9 mouse cellular contexts compared by ENCODE assay signal in genomic region chr9:54787760-54788159, GRCm38 (mm10). TPM values are rescaled to one million over a fixed set of nuclear protein-coding genes. Genes with fewer than 3 reads are reported as not detected.
DNase-seq lines count a peak whose midpoint lies in the region; ATAC-seq lines count a peak whose summit lies in the region.
"Had no signal": no experiment of that assay in that cellular context is flagged by ENCODE, and none has a peak within 500 bp of the region (broad histone marks: within the 10 kb centered on the region; RNA-seq: fewer than 3 reads in every experiment).

No protein-coding gene starts in this region.

- H3K4me1 ChIP-seq in neural tube, embryonic 13.5 days (replicated peaks) = peaks cover 14% of the 10 kb centered on the region; the same call in 1 of the 2 replicates
- peaks cover 7% of the 10 kb centered on the region for H3K4me1 ChIP-seq in hindbrain, embryonic 15.5 days (replicated peaks)
- H3K4me1 ChIP-seq in stomach, embryonic 14.5 days (ENCODE audit: control insufficient read depth, insufficient read depth, low read length) = peaks cover 25% of the 10 kb centered on the region; the same call in 1 of the 2 replicates

- DNase-seq in cerebellum, postnatal 10 days = peak; percentile 70 to 78
- no peak for DNase-seq in cerebellum, adult 11 months
- DNase-seq in neural tube, embryonic 10.5 days (ENCODE audit: extremely low spot score, low spot score) = no peak
- DNase-seq in spleen, postnatal 14 days (ENCODE audit: low spot score in 2 of 2) = no peak
- DNase-seq in frontal cortex, adult 2 months (ENCODE audit: extremely low spot score in 1 of 2, low spot score in 1 of 2) = no peak

- no peaks in the 10 kb centered on the region for H3K27me3 ChIP-seq in neural tube, embryonic 13.5 days
- no peaks in the 10 kb centered on the region for H3K27me3 ChIP-seq in hindbrain, embryonic 15.5 days
- H3K27me3 ChIP-seq in stomach, embryonic 14.5 days (ENCODE audit: control insufficient read depth, insufficient read depth, low read length) = no peaks in the 10 kb centered on the region

- peak overlapping the region; percentile 61 for H3K27ac ChIP-seq in neural tube, embryonic 13.5 days (replicated peaks)
- H3K27ac ChIP-seq in hindbrain, embryonic 15.5 days (replicated peaks) = no peak overlapping the region
- H3K27ac ChIP-seq in stomach, embryonic 14.5 days (ENCODE audit: low read length) = no peak overlapping the region

- no peaks in the 10 kb centered on the region for H3K9me3 ChIP-seq in neural tube, embryonic 13.5 days
- no peaks in the 10 kb centered on the region for H3K9me3 ChIP-seq in hindbrain, embryonic 15.5 days
- no peaks in the 10 kb centered on the region for H3K9me3 ChIP-seq in stomach, embryonic 14.5 days (ENCODE audit: control insufficient read depth, low read depth, low read length)

- no peak overlapping the region for H3K9ac ChIP-seq in neural tube, embryonic 13.5 days
- no peak overlapping the region for H3K9ac ChIP-seq in hindbrain, embryonic 15.5 days
- H3K9ac ChIP-seq in stomach, embryonic 14.5 days (replicated peaks; ENCODE audit: low read depth, low read length) = no peak overlapping the region

- H3K36me3 ChIP-seq in neural tube, embryonic 13.5 days = no peaks in the 10 kb centered on the region
- H3K36me3 ChIP-seq in hindbrain, embryonic 15.5 days = no peaks in the 10 kb centered on the region
- no peaks in the 10 kb centered on the region for H3K36me3 ChIP-seq in stomach, embryonic 14.5 days (ENCODE audit: control insufficient read depth, insufficient read depth, low read length)

- no peak overlapping the region for H3K4me3 ChIP-seq in neural tube, embryonic 13.5 days
- no peak overlapping the region for H3K4me3 ChIP-seq in hindbrain, embryonic 15.5 days
- H3K4me3 ChIP-seq in stomach, embryonic 14.5 days (ENCODE audit: low read depth, low read length) = no peak overlapping the region

- 44% methylated on average over 8 of the region's 8 CpGs for WGBS in neural tube, embryonic 13.5 days
- 34% methylated on average over 8 of the region's 8 CpGs for WGBS in hindbrain, embryonic 15.5 days
- WGBS in stomach, embryonic 14.5 days = 23% methylated on average over 8 of the region's 8 CpGs

- peak; percentile 71 for ATAC-seq in neural tube, embryonic 13.5 days (ENCODE audit: low read depth)
- peak; percentile 48; the same call in 1 of the 2 replicates for ATAC-seq in hindbrain, embryonic 15.5 days (ENCODE audit: low FRiP score, low read depth)
- peak; percentile 68; the same call in 1 of the 2 replicates for ATAC-seq in stomach, embryonic 14.5 days (ENCODE audit: insufficient number of reproducible peaks, insufficient read depth, low FRiP score, low read depth)

- no peak overlapping the region for H3K4me2 ChIP-seq in neural tube, embryonic 13.5 days
- H3K4me2 ChIP-seq in hindbrain, embryonic 15.5 days = no peak overlapping the region
- H3K4me2 ChIP-seq in stomach, embryonic 14.5 days (replicated peaks; ENCODE audit: low read depth, low read length) = no peak overlapping the region

RNA-seq across cellular contexts. Expression of gene Crabp1, which starts 23.2 kb away (rescaled TPM):
- 578 and 623 TPM in 2 replicates for polyA plus RNA-seq in neural tube, embryonic 13.5 days (2015; fragmentation: Nextera tagmentation; extraction: Ambion mirVana)
- polyA plus RNA-seq in hindbrain, embryonic 15.5 days (2015; fragmentation: Nextera tagmentation; extraction: Ambion mirVana) = 224 and 240 TPM in 2 replicates
- 99.4 and 126 TPM in 2 replicates for polyA plus RNA-seq in stomach, embryonic 14.5 days (2014; fragmentation: Nextera tagmentation; extraction: Ambion mirVana)
- polyA plus RNA-seq in frontal cortex, adult 2 months (2012; rRNA removed) = 10.8 and 16.7 TPM in 2 replicates
- polyA plus RNA-seq: C2C12 had no signal

RNA-seq across cellular contexts. Expression of gene Wdr61, which starts 53.4 kb away (rescaled TPM):
- polyA plus RNA-seq in neural tube, embryonic 13.5 days (2015; fragmentation: Nextera tagmentation; extraction: Ambion mirVana) = 94.3 and 96.3 TPM in 2 replicates
- 88.8 and 94.1 TPM in 2 replicates for polyA plus RNA-seq in hindbrain, embryonic 15.5 days (2015; fragmentation: Nextera tagmentation; extraction: Ambion mirVana)
- polyA plus RNA-seq in stomach, embryonic 14.5 days (2014; fragmentation: Nextera tagmentation; extraction: Ambion mirVana) = 169 and 175 TPM in 2 replicates
- polyA plus RNA-seq in frontal cortex, adult 2 months (2012; rRNA removed) = 63.2 and 66.1 TPM in 2 replicates

Comparison
In these comparisons a context has a peak if more than half of its experiments do, and no peak if none do; other contexts are left out.
1. DNase-seq: peak in cerebellum, postnatal 10 days (2 of 2); none in cerebellum, adult 11 months (single experiment), neural tube, embryonic 10.5 days (single experiment), spleen, postnatal 14 days (0 of 2) and frontal cortex, adult 2 months (0 of 2).
2. Peak in every context shown above with its lines, with median percentiles within 50 percentile points of each other: ATAC-seq.